Mouse (Mus musculus) CH12.LX (cell line): Measurements from ENCODE around the gene Syne1.

Source experiments
- CHD2 ChIP-seq: IDR thresholded peaks from 2 replicates; pipeline ENCODE4 v1.6.1; 2011; ENCODE audit warnings: low read length, improper control_type of control experiment
- CTCF ChIP-seq, 2 experiments: IDR thresholded peaks in 1 of 2; conservative IDR thresholded peaks in 1 of 2; 2 replicates each; pipeline ENCODE4 v1.5.1; 2011 to 2012; ENCODE audit warnings: low read depth in 2 of 2, low read length in 2 of 2, improper control_type of control experiment in 1 of 2, inconsistent platforms in 1 of 2, mild to moderate bottlenecking in 1 of 2, moderate library complexity in 1 of 2
- EP300 ChIP-seq: IDR thresholded peaks from 2 replicates; pipeline ENCODE4 v1.6.1; 2011; ENCODE audit warnings: low read length, improper control_type of control experiment
- ETS1 ChIP-seq: conservative IDR thresholded peaks from 2 replicates; pipeline ENCODE4 v1.6.1; 2012; ENCODE audit warnings: low read depth, mild to moderate bottlenecking, inconsistent platforms, low read length, improper control_type of control experiment, moderate library complexity
- JUND ChIP-seq: conservative IDR thresholded peaks from 2 replicates; pipeline ENCODE4 v1.6.1; 2011; ENCODE audit warnings: low read depth, low read length, improper control_type of control experiment
- POLR2A ChIP-seq: IDR thresholded peaks from 2 replicates; pipeline ENCODE4 v1.6.1; 2011; ENCODE audit warnings: low read depth, mild to moderate bottlenecking, improper control_type of control experiment, low read length
- POLR2AphosphoS2 ChIP-seq: IDR thresholded peaks from 2 replicates; pipeline ENCODE4 v1.6.1; 2011; ENCODE audit warnings: low read depth, low read length, improper control_type of control experiment
- USF1 ChIP-seq: IDR thresholded peaks from 2 replicates; pipeline ENCODE4 v1.6.1; 2014; ENCODE audit warnings: low read depth, mild to moderate bottlenecking, inconsistent platforms, low read length, improper control_type of control experiment
- ZMIZ1 ChIP-seq: IDR thresholded peaks from 2 replicates; pipeline ENCODE4 v1.6.1; 2012; ENCODE audit warnings: low read depth, mild to moderate bottlenecking, inconsistent platforms, low read length, improper control_type of control experiment

DNA sequence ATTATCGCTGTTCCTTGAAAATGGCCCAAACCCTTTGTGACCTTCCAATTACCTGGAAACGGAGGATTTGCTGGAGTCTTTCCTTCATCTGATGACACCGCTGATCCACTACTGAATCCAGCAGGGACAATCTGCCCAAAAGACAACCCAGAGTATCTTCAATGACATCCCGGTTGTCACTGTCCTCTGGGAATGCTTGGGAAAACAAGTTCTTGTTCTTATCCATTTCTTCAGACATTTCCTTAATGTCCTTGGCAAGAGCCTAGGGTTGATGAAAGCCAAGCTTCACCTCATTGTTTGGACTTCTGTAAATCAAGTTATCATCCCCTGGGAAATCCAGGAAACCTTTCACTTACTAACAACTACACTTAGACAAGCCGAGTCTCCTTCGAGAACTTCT, 398.2 kb downstream of the Syne1 start:
- TF ChIP-seq USF1 (no peak), POLR2AphosphoS2 (no peak), EP300 (no peak), POLR2A (no peak), CTCF (conservative IDR thresholded peaks at IDR 0.05 in 1 of 2, IDR thresholded peaks at IDR 0.05 in 1 of 2; ENCODE audit: low read depth in 2 of 2, low read length in 2 of 2) (no peak), ETS1 (no peak), CHD2 (no peak), ZMIZ1 (no peak), JUND (no peak)
